Mouse (Mus musculus) cerebellum, adult 9-10 months (tissue): ENCODE measurements at regions not wholly inside any gene's neighbourhood (a gene's known extent, or its start where the extent isn't known, plus 50 kb on each side); places are given as distances from the start of the nearest gene placed in this dataset.
A peak's percentile ranks its signal among the peaks of the same experiment; 100 is the strongest.
"Not testable (repeated sequence)": the region's sequence is repeated elsewhere in the genome, so short reads cannot be mapped to it uniquely, and the experiment has no call there.

Source experiments
- DNase-seq: peaks from one replicate; pipeline ENCODE4 v3.0.0; 2022

GRCm38 (mm10) chr12:77589416-77589815, 351.5 kb downstream of the Fut8 start:
- DNase-seq: peak; percentile 82

GRCm38 (mm10) chr12:77594092-77594491, 356.2 kb downstream of the Fut8 start:
- no peak for DNase-seq

GRCm38 (mm10) chr12:77594657-77595056, 356.7 kb downstream of the Fut8 start:
- DNase-seq: no peak

GRCm38 (mm10) chr12:77595821-77596220, 357.9 kb downstream of the Fut8 start:
- DNase-seq: peak; percentile 58

GRCm38 (mm10) chr12:77596676-77597075, 358.8 kb downstream of the Fut8 start:
- peak; percentile 75 for DNase-seq

GRCm38 (mm10) chr12:77597627-77598333, 359.9 kb downstream of the Fut8 start:
- peak; percentile 71 for DNase-seq

GRCm38 (mm10) chr12:77598334-77598715, 360.4 kb downstream of the Fut8 start:
- peak; percentile 57 for DNase-seq

- peak; percentile 91 for DNase-seq
These were observed 361.5 kb downstream of the Fut8 start for GRCm38 (mm10) chr12:77599391-77599790.

GRCm38 (mm10) chr12:77603832-77604501, 366.0 kb downstream of the Fut8 start:
- no peak for DNase-seq

GRCm38 (mm10) chr12:77617552-77617951, 379.6 kb downstream of the Fut8 start:
- DNase-seq: peak; percentile 80

GRCm38 (mm10) chr12:77622243-77622642, 384.3 kb downstream of the Fut8 start:
- DNase-seq: no peak

GRCm38 (mm10) chr12:77624323-77624722, 386.4 kb downstream of the Fut8 start:
- not testable (repeated sequence) for DNase-seq

GRCm38 (mm10) chr12:77628358-77628850, 390.5 kb downstream of the Fut8 start:
- DNase-seq: no peak

- DNase-seq: peak; percentile 35
These were observed 396.2 kb downstream of the Fut8 start for GRCm38 (mm10) chr12:77633981-77634650.

- DNase-seq: peak; percentile 61
These were observed 400.3 kb downstream of the Fut8 start for GRCm38 (mm10) chr12:77638266-77638665.

- DNase-seq: no peak
These were observed 404.4 kb downstream of the Fut8 start for GRCm38 (mm10) chr12:77642336-77642735.

GRCm38 (mm10) chr12:77647841-77648240, 409.9 kb downstream of the Fut8 start:
- no peak for DNase-seq

GRCm38 (mm10) chr12:77654282-77654681, 416.4 kb downstream of the Fut8 start:
- DNase-seq: no peak

GRCm38 (mm10) chr12:77657060-77657459, 419.1 kb downstream of the Fut8 start:
- DNase-seq: no peak

GRCm38 (mm10) chr12:77657878-77658277, 420.0 kb downstream of the Fut8 start:
- DNase-seq: no peak

GRCm38 (mm10) chr12:77663180-77663579, 425.3 kb downstream of the Fut8 start:
- DNase-seq: no peak

- no peak for DNase-seq
These were observed 425.9 kb downstream of the Fut8 start for GRCm38 (mm10) chr12:77663665-77664374.

GRCm38 (mm10) chr12:77666411-77666810, 428.5 kb downstream of the Fut8 start:
- DNase-seq: no peak
